Mouse (Mus musculus) embryonic facial prominence, embryonic 12.5 days (tissue): ENCODE results near the gene Cntfr. TPM values are rescaled to one million over a fixed set of nuclear protein-coding genes. Genes with fewer than 3 reads are reported as not detected.

ENCODE experiments used
- polyA plus RNA-seq: library from polyadenylated mRNA; unstranded; fragments of >200 nt; fragmentation: Nextera tagmentation; extraction: Ambion mirVana; gene quantifications from 2 replicates; pipeline ENCODE4 v1.2.1, GENCODE M21; 2016

Cntfr gene
- polyA plus RNA-seq, 1 experiment from 2014 or later = 14.9 TPM

Other genes with a start within 250 kb of the Cntfr start
- 10.9 and 11.7 TPM in 2 replicates for gene Kif24, start 232.2 kb downstream of the Cntfr start, polyA plus RNA-seq
- gene Nudt2, start 231.9 kb downstream of the Cntfr start, polyA plus RNA-seq = 53.4 and 53.5 TPM in 2 replicates
- gene AI464131, start 194.0 kb downstream of the Cntfr start, polyA plus RNA-seq = 8.5 and 9.5 TPM in 2 replicates
- gene 1110017D15Rik, start 179.8 kb downstream of the Cntfr start, polyA plus RNA-seq = 2.8 and 3.7 TPM in 2 replicates
- gene Fam219a, start 127.6 kb downstream of the Cntfr start, polyA plus RNA-seq = 4.1 and 5.3 TPM in 2 replicates
- 0.73 and 0.91 TPM in 2 replicates for gene Dnaic1, start 127.3 kb downstream of the Cntfr start, polyA plus RNA-seq
- 29.0 and 33.7 TPM in 2 replicates for gene Enho, start 56.8 kb downstream of the Cntfr start, polyA plus RNA-seq
- 337 and 358 TPM in 2 replicates for gene Il11ra1, start 2.9 kb upstream of the Cntfr start, polyA plus RNA-seq
- 84.9 and 87.8 TPM in 2 replicates for gene Rpp25l, start 16.4 kb upstream of the Cntfr start, polyA plus RNA-seq
- gene Dctn3, start 26.1 kb upstream of the Cntfr start, polyA plus RNA-seq = 117 and 122 TPM in 2 replicates
- gene Arid3c, start 34.1 kb upstream of the Cntfr start, polyA plus RNA-seq = 0.18 TPM in 1 of 2 replicates, not detected in the other
- gene Galt, start 58.1 kb upstream of the Cntfr start, polyA plus RNA-seq = 40.4 and 41.5 TPM in 2 replicates
- 74.1 and 76.6 TPM in 2 replicates for gene Sigmar1, start 59.1 kb upstream of the Cntfr start, polyA plus RNA-seq
- 71.7 and 81.6 TPM in 2 replicates for gene Ccl27a, start 77.2 kb upstream of the Cntfr start, polyA plus RNA-seq
- gene Gm21541, start 206.5 kb upstream of the Cntfr start, polyA plus RNA-seq = 11.7 TPM in 1 of 2 replicates, not detected in the other
- 4.0 and 4.4 TPM in 2 replicates for gene Gm20878, start 244.5 kb upstream of the Cntfr start, polyA plus RNA-seq